Mouse (Mus musculus) CH12.LX (cell line): ENCODE measurements at regions not wholly inside any gene's neighbourhood (a gene's known extent, or its start where the extent isn't known, plus 50 kb on each side); places are given as distances from the start of the nearest gene placed in this dataset.
A peak's percentile ranks its signal among the peaks of the same experiment; 100 is the strongest.

Experiments used
- DNase-seq: peaks from one replicate; pipeline ENCODE4 v3.0.0-alpha.2; 2013; ENCODE audit errors: extremely low read depth
- H3K27ac ChIP-seq: 2 replicates; pipeline ENCODE4 v1.5.1; 2012; ENCODE audit warnings: low read depth, mild to moderate bottlenecking, control low read depth, moderate library complexity; ENCODE audit not compliant: insufficient read depth
- H3K27me3 ChIP-seq: replicated peaks from 2 replicates; pipeline ENCODE3; 2012; ENCODE audit warnings: inconsistent platforms
- H3K36me3 ChIP-seq, 2 experiments: replicated peaks in 1 of 2; 2 replicates each; pipeline versions ENCODE3 to v1.6.1; 2012; ENCODE audit warnings: inconsistent platforms in 1 of 2, low read length in 1 of 2, mild to moderate bottlenecking in 1 of 2, mixed read lengths in 1 of 2, moderate library complexity in 1 of 2; ENCODE audit not compliant: control insufficient read depth in 1 of 2, insufficient read depth in 1 of 2
- H3K4me1 ChIP-seq, 2 experiments: 2 replicates each; pipeline ENCODE4 v1.6.1; 2012; ENCODE audit warnings: inconsistent platforms in 1 of 2, moderate library complexity in 1 of 2; ENCODE audit not compliant: insufficient read depth in 2 of 2, control insufficient read depth in 1 of 2
- H3K4me2 ChIP-seq: 2 replicates; pipeline ENCODE4 v1.6.1; 2012; ENCODE audit warnings: low read depth, mild to moderate bottlenecking, control low read depth; ENCODE audit not compliant: poor library complexity, insufficient read depth, severe bottlenecking
- H3K4me3 ChIP-seq, 3 experiments: fragments of 150-350 bp in 1 of 3; sonication (generic) in 1 of 3; replicated peaks in 1 of 3; 2 replicates each; pipeline versions ENCODE3 to v1.5.1; 2011 to 2012; ENCODE audit warnings: low read depth in 2 of 3, low read length in 2 of 3, mild to moderate bottlenecking in 2 of 3, moderate library complexity in 2 of 3, control low read depth in 1 of 3, improper control_type of control experiment in 1 of 3, inconsistent platforms in 1 of 3, mixed read lengths in 1 of 3; ENCODE audit not compliant: poor library complexity in 1 of 3
- H3K79me2 ChIP-seq: replicated peaks from 2 replicates; pipeline ENCODE4 v1.6.1; 2012; ENCODE audit warnings: mild to moderate bottlenecking, moderate library complexity; ENCODE audit not compliant: control insufficient read depth, poor library complexity, insufficient read depth, severe bottlenecking; ENCODE audit errors: extremely low read depth
- H3K9ac ChIP-seq: 2 replicates; pipeline ENCODE4 v1.6.1; 2012; ENCODE audit warnings: low read depth, mild to moderate bottlenecking, control low read depth, moderate library complexity; ENCODE audit not compliant: insufficient read depth
- H3K9me3 ChIP-seq: replicated peaks from 2 replicates; pipeline ENCODE3; 2012; ENCODE audit warnings: low read length, inconsistent platforms, mixed read lengths
- BHLHE40 ChIP-seq: IDR thresholded peaks from 2 replicates; pipeline ENCODE4 v1.6.1; 2011; ENCODE audit warnings: mild to moderate bottlenecking, low read depth, low read length, improper control_type of control experiment
- CHD1 ChIP-seq: IDR thresholded peaks from 2 replicates; pipeline ENCODE4 v1.6.1; 2012; ENCODE audit warnings: low read depth, low read length, improper control_type of control experiment, inconsistent platforms
- CTCF ChIP-seq, 2 experiments: IDR thresholded peaks in 1 of 2; conservative IDR thresholded peaks in 1 of 2; 2 replicates each; pipeline ENCODE4 v1.5.1; 2011 to 2012; ENCODE audit warnings: low read depth in 2 of 2, low read length in 2 of 2, improper control_type of control experiment in 1 of 2, inconsistent platforms in 1 of 2, mild to moderate bottlenecking in 1 of 2, moderate library complexity in 1 of 2
- ELF1 ChIP-seq: IDR thresholded peaks from 2 replicates; pipeline ENCODE4 v1.6.1; 2014; ENCODE audit warnings: low read depth, mild to moderate bottlenecking, inconsistent platforms, low read length, improper control_type of control experiment
- GABPA ChIP-seq: IDR thresholded peaks from 2 replicates; pipeline ENCODE4 v1.6.1; 2012; ENCODE audit warnings: low read depth, low read length, improper control_type of control experiment, inconsistent platforms; ENCODE audit not compliant: insufficient replicate concordance
- IRF4 ChIP-seq: IDR thresholded peaks from 2 replicates; pipeline ENCODE4 v1.6.1; 2014; ENCODE audit warnings: low read depth, mild to moderate bottlenecking, inconsistent platforms, low read length, improper control_type of control experiment
- JUN ChIP-seq: IDR thresholded peaks from 2 replicates; pipeline ENCODE4 v1.6.1; 2011; ENCODE audit warnings: low read depth, mild to moderate bottlenecking, low read length, improper control_type of control experiment, moderate library complexity; ENCODE audit not compliant: insufficient read depth
- JUND ChIP-seq: conservative IDR thresholded peaks from 2 replicates; pipeline ENCODE4 v1.6.1; 2011; ENCODE audit warnings: low read depth, low read length, improper control_type of control experiment
- MAFK ChIP-seq: IDR thresholded peaks from 2 replicates; pipeline ENCODE4 v1.6.1; 2011; ENCODE audit warnings: low read length, improper control_type of control experiment; ENCODE audit not compliant: insufficient replicate concordance
- MAX ChIP-seq: IDR thresholded peaks from 2 replicates; pipeline ENCODE4 v1.6.1; 2011; ENCODE audit warnings: low read length, improper control_type of control experiment
- MAZ ChIP-seq: IDR thresholded peaks from 2 replicates; pipeline ENCODE4 v1.6.1; 2012; ENCODE audit warnings: low read depth, mild to moderate bottlenecking, inconsistent platforms, low read length, improper control_type of control experiment, moderate library complexity
- MEF2A ChIP-seq: IDR thresholded peaks from 2 replicates; pipeline ENCODE4 v1.6.1; 2014; ENCODE audit warnings: low read depth, mild to moderate bottlenecking, inconsistent platforms, low read length, improper control_type of control experiment, borderline replicate concordance
- MXI1 ChIP-seq: IDR thresholded peaks from 2 replicates; pipeline ENCODE4 v1.6.1; 2011; ENCODE audit warnings: mild to moderate bottlenecking, low read depth, low read length, improper control_type of control experiment
- MYC ChIP-seq: IDR thresholded peaks from 2 replicates; pipeline ENCODE4 v1.6.1; 2011; ENCODE audit warnings: low read depth, mild to moderate bottlenecking, improper control_type of control experiment, low read length
- NELFE ChIP-seq: IDR thresholded peaks from 2 replicates; pipeline ENCODE4 v1.6.1; 2011; ENCODE audit warnings: low read depth, low read length, improper control_type of control experiment
- NRF1 ChIP-seq: IDR thresholded peaks from 2 replicates; pipeline ENCODE4 v1.6.1; 2014; ENCODE audit warnings: low read depth, mild to moderate bottlenecking, inconsistent platforms, low read length, improper control_type of control experiment, moderate library complexity
- PAX5 ChIP-seq: IDR thresholded peaks from 2 replicates; pipeline ENCODE4 v1.6.1; 2012; ENCODE audit warnings: low read length, inconsistent platforms, mixed read lengths
- POLR2A ChIP-seq: IDR thresholded peaks from 2 replicates; pipeline ENCODE4 v1.6.1; 2011; ENCODE audit warnings: low read depth, mild to moderate bottlenecking, improper control_type of control experiment, low read length
- POLR2AphosphoS2 ChIP-seq: IDR thresholded peaks from 2 replicates; pipeline ENCODE4 v1.6.1; 2011; ENCODE audit warnings: low read depth, low read length, improper control_type of control experiment
- TBP ChIP-seq: conservative IDR thresholded peaks from 2 replicates; pipeline ENCODE4 v1.6.1; 2011; ENCODE audit warnings: low read depth, low read length, improper control_type of control experiment
- TCF12 ChIP-seq: IDR thresholded peaks from 2 replicates; pipeline ENCODE4 v1.6.1; 2014; ENCODE audit warnings: low read depth, mild to moderate bottlenecking, inconsistent platforms, low read length, improper control_type of control experiment
- UBTF ChIP-seq: IDR thresholded peaks from 2 replicates; pipeline ENCODE4 v1.6.1; 2012; ENCODE audit warnings: low read depth, mild to moderate bottlenecking, inconsistent platforms, low read length, improper control_type of control experiment, moderate library complexity
- USF1 ChIP-seq: IDR thresholded peaks from 2 replicates; pipeline ENCODE4 v1.6.1; 2014; ENCODE audit warnings: low read depth, mild to moderate bottlenecking, inconsistent platforms, low read length, improper control_type of control experiment
- ZKSCAN1 ChIP-seq: IDR thresholded peaks from 2 replicates; pipeline ENCODE4 v1.6.1; 2012; ENCODE audit warnings: low read depth, inconsistent platforms, low read length, improper control_type of control experiment, borderline replicate concordance
- ZMIZ1 ChIP-seq: IDR thresholded peaks from 2 replicates; pipeline ENCODE4 v1.6.1; 2012; ENCODE audit warnings: low read depth, mild to moderate bottlenecking, inconsistent platforms, low read length, improper control_type of control experiment
- dilution Hi-C: fragments of 300-500 bp; cut with MboI; formaldehyde crosslinking; loops from 2 replicates; pipeline ENCODE4 v1.14.3; 2020; ENCODE audit warnings: low sequenced_read_pairs; ENCODE audit not compliant: extremely low pct_unique_long_range_greater_than_20kb, extremely low pct_ligation_motif_present
- in situ Hi-C: fragments of 300-500 bp; cut with MboI; formaldehyde crosslinking; loops from 3 replicates; pipeline ENCODE4 v1.14.3; 2019; ENCODE audit warnings: low sequenced_read_pairs, low pct_ligation_motif_present, low pct_unique_long_range_greater_than_20kb, mixed read lengths

GRCm38 (mm10) chr10:8041790-8042189 lies 85.8 kb upstream of the Tab2 start:
- Histone ChIP-seq H3K4me3 (no peak overlapping the region), H3K4me2 (no peak overlapping the region), H3K9me3 (no peaks in the 10 kb centered on the region), H3K36me3 (no peaks in the 10 kb centered on the region), H3K27me3 (no peaks in the 10 kb centered on the region)
- in situ Hi-C loops = no loop called here
- dilution Hi-C loops = no loop called here
- TF ChIP-seq JUN (no peak), UBTF (no peak), ZMIZ1 (no peak), POLR2A (no peak), NRF1 (no peak), MEF2A (no peak), PAX5 (no peak), TCF12 (no peak), USF1 (no peak), GABPA (no peak), MAZ (no peak), MAFK (no peak), ELF1 (no peak), MXI1 (no peak), ZKSCAN1 (no peak), POLR2AphosphoS2 (no peak), CHD1 (no peak), BHLHE40 (no peak)
- TF ChIP-seq, all 38 proteins: peak for 0
- H3K79me2 ChIP-seq = no peaks in the 10 kb centered on the region
- no peak overlapping the region for H3K27ac ChIP-seq
- no peak for DNase-seq
- H3K4me1 ChIP-seq = peaks cover 2 to 7% of the 10 kb centered on the region in 2 experiments; a peak in 3 of 4 replicates
- no peak overlapping the region for H3K9ac ChIP-seq

GRCm38 (mm10) chr10:8037986-8038631 lies 82.1 kb upstream of the Tab2 start:
- DNase-seq = no peak
- H3K9me3 ChIP-seq = no peaks in the 10 kb centered on the region
- H3K4me2 ChIP-seq = peak overlapping the region; percentile 97
- no peaks in the 10 kb centered on the region for H3K36me3 ChIP-seq
- dilution Hi-C loops (no loop called here), in situ Hi-C loops (no loop called here)
- H3K4me1 ChIP-seq = peaks cover 2 to 7% of the 10 kb centered on the region in 2 experiments; a peak in 3 of 4 replicates
- H3K27me3 ChIP-seq = no peaks in the 10 kb centered on the region
- no peaks in the 10 kb centered on the region for H3K79me2 ChIP-seq
- H3K9ac ChIP-seq = peak overlapping the region; percentile 63; the same call in 1 of the 2 replicates
- no peak overlapping the region for H3K27ac ChIP-seq
- TF ChIP-seq NELFE (no peak), JUND (no peak), MYC (no peak), IRF4 (no peak), JUN (no peak), CTCF (conservative IDR thresholded peaks at IDR 0.05 in 1 of 2, IDR thresholded peaks at IDR 0.05 in 1 of 2; ENCODE audit: low read depth in 2 of 2, low read length in 2 of 2) (no peak), MAX (no peak), TBP (no peak)
- TF ChIP-seq, all 38 proteins: peak for 0
- no peak overlapping the region for H3K4me3 ChIP-seq
